Mouse (Mus musculus): ENCODE data around the gene Carm1. TPM values are rescaled to one million over a fixed set of nuclear protein-coding genes. Genes with fewer than 3 reads are reported as not detected.

Carm1 gene
- polyA plus RNA-seq, 1 experiment = 20.5 TPM

DNA sequence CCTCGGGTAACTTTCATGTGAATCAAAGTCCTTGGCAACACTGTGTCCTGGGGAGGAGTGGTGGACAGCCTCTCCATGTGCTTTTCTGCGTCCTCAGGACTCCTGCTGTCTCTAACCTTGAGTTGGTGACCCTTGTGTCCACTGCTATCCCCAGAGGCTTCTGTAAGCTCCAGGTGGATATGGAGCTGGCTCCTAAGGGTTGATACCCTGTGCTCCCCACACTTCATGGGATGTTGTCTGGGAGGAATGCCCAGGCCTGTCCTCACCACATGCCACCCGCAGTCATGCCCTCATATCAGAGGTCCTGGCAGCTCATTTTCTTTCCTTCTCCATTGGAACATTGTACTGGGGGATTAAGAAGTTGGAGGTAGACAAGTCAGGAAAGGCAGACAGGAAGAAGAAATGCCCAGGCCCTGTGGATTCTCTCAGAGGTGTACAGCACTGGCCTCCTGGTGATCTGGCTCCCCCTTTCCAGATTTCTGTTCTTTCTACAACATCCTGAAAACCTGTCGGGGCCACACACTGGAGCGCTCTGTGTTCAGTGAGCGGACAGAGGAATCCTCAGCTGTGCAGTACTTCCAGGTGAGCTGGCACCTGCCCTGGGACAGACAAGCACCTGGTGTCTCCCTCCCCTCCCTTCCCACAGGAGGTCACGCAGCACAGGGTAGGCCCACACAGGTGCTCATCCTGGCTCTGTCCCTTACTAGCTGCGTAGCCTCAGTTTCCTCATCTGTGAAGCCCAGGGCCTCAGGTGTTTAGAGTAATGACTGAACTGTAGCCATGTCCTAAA is 27.5 kb downstream of the Carm1 start:
- H3K27ac ChIP-seq (ENCODE audit: insufficient read depth, low read depth, low read length) = no peak overlapping the region
- H3K4me1 ChIP-seq (ENCODE audit: control insufficient read depth, insufficient read depth, low read length) = no peaks in the 10 kb centered on the region; the same call in 1 of the 2 replicates
- TF ChIP-seq POLR2A (IDR thresholded peaks at IDR 0.05; ENCODE audit: borderline replicate concordance, low read depth, low read length) (no peak), CTCF (IDR thresholded peaks at IDR 0.05; ENCODE audit: low read depth, low read length) (no peak)
- H3K4me3 ChIP-seq (ENCODE audit: insufficient read depth, low read length) = no peak overlapping the region

GRCm38 (mm10) chr9:21575253-21575652 is 28.6 kb downstream of the Carm1 start:
- H3K4me3 ChIP-seq (ENCODE audit: insufficient read depth, low read length) = no peak overlapping the region
- H3K27ac ChIP-seq (ENCODE audit: insufficient read depth, low read depth, low read length) = no peak overlapping the region
- H3K4me1 ChIP-seq (ENCODE audit: control insufficient read depth, insufficient read depth, low read length) = no peaks in the 10 kb centered on the region; the same call in 1 of the 2 replicates
- TF ChIP-seq POLR2A (IDR thresholded peaks at IDR 0.05; ENCODE audit: borderline replicate concordance, low read depth, low read length) = no peak
- no peak for TF ChIP-seq CTCF (IDR thresholded peaks at IDR 0.05; ENCODE audit: low read depth, low read length)

GRCm38 (mm10) chr9:21576286-21576685 is 29.6 kb downstream of the Carm1 start:
- H3K27ac ChIP-seq (ENCODE audit: insufficient read depth, low read depth, low read length) = no peak overlapping the region
- no peaks in the 10 kb centered on the region for H3K4me1 ChIP-seq (ENCODE audit: control insufficient read depth, insufficient read depth, low read length)
- no peak for TF ChIP-seq CTCF (IDR thresholded peaks at IDR 0.05; ENCODE audit: low read depth, low read length)
- TF ChIP-seq POLR2A (IDR thresholded peaks at IDR 0.05; ENCODE audit: borderline replicate concordance, low read depth, low read length) = no peak
- H3K4me3 ChIP-seq (ENCODE audit: insufficient read depth, low read length) = no peak overlapping the region

- TF ChIP-seq POLR2A (IDR thresholded peaks at IDR 0.05; ENCODE audit: borderline replicate concordance, low read depth, low read length) (no peak), CTCF (IDR thresholded peaks at IDR 0.05; ENCODE audit: low read depth, low read length) (no peak)
- no peak overlapping the region for H3K4me3 ChIP-seq (ENCODE audit: insufficient read depth, low read length)
- no peak overlapping the region for H3K27ac ChIP-seq (ENCODE audit: insufficient read depth, low read depth, low read length)
- H3K4me1 ChIP-seq (ENCODE audit: control insufficient read depth, insufficient read depth, low read length) = no peaks in the 10 kb centered on the region
Measured at GRCm38 (mm10) chr9:21578226-21578625, 31.5 kb downstream of the Carm1 start.

DNA sequence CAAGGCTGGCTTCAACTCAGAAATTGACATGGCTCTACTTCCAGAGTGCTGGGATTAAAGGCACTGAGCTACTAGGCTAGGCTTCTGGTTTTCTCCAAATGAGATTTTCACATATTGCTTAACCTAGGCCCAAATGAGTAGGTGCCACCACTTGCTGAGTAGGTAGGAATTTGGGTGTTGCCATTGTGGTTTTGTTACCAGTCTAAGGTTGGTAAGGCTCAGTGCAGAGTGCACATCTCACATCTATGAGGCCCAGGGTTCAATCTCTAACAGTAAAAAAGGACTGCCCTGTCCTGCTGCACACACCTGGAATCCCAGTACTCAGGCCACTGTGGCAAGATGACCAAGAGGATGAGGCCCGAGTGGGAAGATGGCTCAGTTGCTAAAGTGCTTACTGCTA is 38.7 kb downstream of the Carm1 start:
- H3K27ac ChIP-seq (ENCODE audit: insufficient read depth, low read depth, low read length) = no peak overlapping the region

GRCm38 (mm10) chr9:21587678-21588349 is 41.1 kb downstream of the Carm1 start:
- Histone ChIP-seq H3K27ac (ENCODE audit: insufficient read depth, low read depth, low read length) (no peak overlapping the region), H3K4me1 (ENCODE audit: control insufficient read depth, insufficient read depth, low read length) (0 out of 2 replicates have a peak, but pooled peaks cover 3% of the 10 kb centered on the region), H3K4me3 (ENCODE audit: insufficient read depth, low read length) (no peak overlapping the region)
- TF ChIP-seq POLR2A (IDR thresholded peaks at IDR 0.05; ENCODE audit: borderline replicate concordance, low read depth, low read length) = no peak
- TF ChIP-seq CTCF (IDR thresholded peaks at IDR 0.05; ENCODE audit: low read depth, low read length) = no peak

More for the DNA sequence above, 38.7 kb downstream of the Carm1 start:
- Histone ChIP-seq H3K4me3 (ENCODE audit: insufficient read depth, low read length) (no peak overlapping the region), H3K4me1 (ENCODE audit: control insufficient read depth, insufficient read depth, low read length) (no peaks in the 10 kb centered on the region)
- TF ChIP-seq CTCF (IDR thresholded peaks at IDR 0.05; ENCODE audit: low read depth, low read length) = no peak
- no peak for TF ChIP-seq POLR2A (IDR thresholded peaks at IDR 0.05; ENCODE audit: borderline replicate concordance, low read depth, low read length)

GRCm38 (mm10) chr9:21588350-21588749 is 41.7 kb downstream of the Carm1 start:
- Histone ChIP-seq H3K4me3 (ENCODE audit: insufficient read depth, low read length) (no peak overlapping the region), H3K27ac (ENCODE audit: insufficient read depth, low read depth, low read length) (no peak overlapping the region), H3K4me1 (ENCODE audit: control insufficient read depth, insufficient read depth, low read length) (0 out of 2 replicates have a peak, but pooled peaks cover 3% of the 10 kb centered on the region)
- TF ChIP-seq CTCF (IDR thresholded peaks at IDR 0.05; ENCODE audit: low read depth, low read length) = no peak
- no peak for TF ChIP-seq POLR2A (IDR thresholded peaks at IDR 0.05; ENCODE audit: borderline replicate concordance, low read depth, low read length)

DNA sequence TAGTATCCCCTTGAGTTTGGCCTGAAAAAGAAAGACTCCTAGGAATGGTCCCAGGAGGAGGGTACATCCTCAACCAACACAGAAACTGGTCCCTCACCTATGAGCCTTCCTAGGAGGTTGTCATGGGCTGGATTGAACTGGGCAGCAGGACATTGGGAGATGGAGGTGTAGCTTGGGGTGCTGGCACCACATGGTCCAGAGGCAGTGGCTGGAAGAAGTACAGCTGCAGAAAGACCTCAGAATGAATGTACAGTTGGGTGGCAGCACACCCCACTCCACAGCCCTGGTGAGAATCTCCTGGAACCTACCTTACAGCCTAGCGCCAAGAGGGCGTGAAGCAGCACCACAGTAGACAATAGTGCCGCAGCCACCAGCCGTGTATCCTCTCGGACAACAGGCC is 42.8 kb downstream of the Carm1 start:
- H3K4me1 ChIP-seq (ENCODE audit: control insufficient read depth, insufficient read depth, low read length) = peaks cover 9% of the 10 kb centered on the region; the same call in 1 of the 2 replicates
- no peak overlapping the region for H3K4me3 ChIP-seq (ENCODE audit: insufficient read depth, low read length)
- H3K27ac ChIP-seq (ENCODE audit: insufficient read depth, low read depth, low read length) = no peak overlapping the region
- TF ChIP-seq POLR2A (IDR thresholded peaks at IDR 0.05; ENCODE audit: borderline replicate concordance, low read depth, low read length) = no peak
- no peak for TF ChIP-seq CTCF (IDR thresholded peaks at IDR 0.05; ENCODE audit: low read depth, low read length)

DNA sequence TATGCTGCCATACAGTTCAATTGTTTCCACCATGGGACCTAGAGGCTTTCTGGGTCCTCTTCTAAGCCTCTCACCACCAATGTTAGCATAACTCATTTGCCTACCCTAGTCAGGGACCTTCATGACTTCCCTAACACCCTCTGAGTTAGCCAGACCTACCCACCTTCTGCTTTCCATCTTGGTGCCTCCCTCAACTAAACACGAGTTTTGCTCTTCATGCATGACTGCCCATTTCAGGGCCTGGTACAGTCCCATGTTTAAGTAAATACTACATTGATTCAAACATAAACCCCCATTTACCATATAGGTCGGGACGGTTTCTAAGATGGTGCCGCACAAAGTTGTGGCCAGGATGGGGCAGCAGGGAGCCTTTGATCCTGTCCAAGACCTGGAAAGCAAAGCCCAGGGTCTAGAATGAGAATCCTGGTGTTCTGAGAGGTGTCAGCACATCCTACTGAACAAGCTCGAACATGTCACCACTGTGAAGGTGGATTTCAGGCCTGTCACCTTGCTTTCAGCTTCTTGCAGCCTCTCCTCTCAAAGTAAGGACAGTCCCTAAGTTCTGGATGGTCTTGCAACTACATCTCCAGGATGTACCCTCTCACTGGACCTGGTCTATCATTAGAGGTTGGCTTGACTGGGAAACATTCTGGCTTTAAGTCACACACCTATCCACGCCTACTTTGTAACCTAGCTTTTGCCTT is 44.6 kb downstream of the Carm1 start:
- no peak overlapping the region for H3K27ac ChIP-seq (ENCODE audit: insufficient read depth, low read depth, low read length)

More for the DNA sequence above, 44.6 kb downstream of the Carm1 start:
- TF ChIP-seq CTCF (IDR thresholded peaks at IDR 0.05; ENCODE audit: low read depth, low read length) (no peak), POLR2A (IDR thresholded peaks at IDR 0.05; ENCODE audit: borderline replicate concordance, low read depth, low read length) (no peak)
- Histone ChIP-seq H3K4me1 (ENCODE audit: control insufficient read depth, insufficient read depth, low read length) (peaks cover 12% of the 10 kb centered on the region; the same call in 1 of the 2 replicates), H3K4me3 (ENCODE audit: insufficient read depth, low read length) (peak overlapping the region; percentile 97; the same call in 1 of the 2 replicates)

Measured in bone marrow macrophage, adult 2 months (primary cell).